Mouse (Mus musculus) G1E (cell line): Measurements from ENCODE around the gene Epha1.

Source experiments
- CTCF ChIP-seq: IDR thresholded peaks from 2 replicates; pipeline ENCODE4 v1.5.1; 2012; ENCODE audit warnings: low read depth, low read length, inconsistent platforms, mixed read lengths
- GATA1 ChIP-seq: IDR thresholded peaks from 2 replicates; pipeline ENCODE4 v1.6.1; 2012; ENCODE audit warnings: borderline replicate concordance, low read length, inconsistent platforms, mixed read lengths
- POLR2AphosphoS5 ChIP-seq: IDR thresholded peaks from 2 replicates; pipeline ENCODE4 v1.6.1; 2012; ENCODE audit warnings: low read depth, low read length, inconsistent platforms; ENCODE audit not compliant: insufficient replicate concordance

GRCm38 (mm10) chr6:42398998-42399397 lies 25.9 kb upstream of the Epha1 start:
- no peak for TF ChIP-seq GATA1
- no peak for TF ChIP-seq CTCF
- TF ChIP-seq POLR2AphosphoS5: no peak
